Mouse (Mus musculus): ENCODE results near the gene Snx13. TPM values are rescaled to one million over a fixed set of nuclear protein-coding genes. Genes with fewer than 3 reads are reported as not detected.
A peak's percentile ranks its signal among the peaks of the same experiment; 100 is the strongest.

Snx13 gene
- total RNA-seq (2021): 10 to 100 TPM; 58.8 to 69.4 TPM
- long read RNA-seq, experiment 1, full-length matches to known transcripts: 24 of 62 reads
- long read RNA-seq, experiment 1, partial matches to known transcripts: 6 of 62 reads
- long read RNA-seq, experiment 1, other reads (novel, unspliced or antisense): 32 of 62 reads
- long read RNA-seq, experiment 2, full-length matches to known transcripts: 9 of 24 reads
- long read RNA-seq, experiment 2, partial matches to known transcripts: 1 of 24 reads
- long read RNA-seq, experiment 2, other reads (novel, unspliced or antisense): 14 of 24 reads

DNA sequence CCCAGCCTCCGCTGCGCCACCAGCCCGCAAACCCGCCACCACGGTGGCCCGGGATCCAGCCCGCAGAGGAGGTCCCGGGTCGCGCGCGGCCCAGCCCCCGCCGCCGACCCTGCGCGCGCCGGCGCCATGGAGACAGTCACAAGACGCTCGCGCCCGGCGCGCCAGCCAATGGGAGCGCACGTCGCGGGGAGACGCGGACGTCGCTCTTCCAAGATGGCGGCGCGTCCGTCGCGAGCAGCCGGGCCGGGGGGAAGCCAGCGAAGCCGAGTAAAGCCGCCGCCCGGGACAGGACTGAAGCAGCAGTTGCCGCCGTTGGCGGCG, at the start of gene Snx13:
Gene Snx13 (plus strand): TSS at position 188 of the 321 bp plus-strand sequence.
- DNase-seq: peak; percentile 91 to 94

DNA sequence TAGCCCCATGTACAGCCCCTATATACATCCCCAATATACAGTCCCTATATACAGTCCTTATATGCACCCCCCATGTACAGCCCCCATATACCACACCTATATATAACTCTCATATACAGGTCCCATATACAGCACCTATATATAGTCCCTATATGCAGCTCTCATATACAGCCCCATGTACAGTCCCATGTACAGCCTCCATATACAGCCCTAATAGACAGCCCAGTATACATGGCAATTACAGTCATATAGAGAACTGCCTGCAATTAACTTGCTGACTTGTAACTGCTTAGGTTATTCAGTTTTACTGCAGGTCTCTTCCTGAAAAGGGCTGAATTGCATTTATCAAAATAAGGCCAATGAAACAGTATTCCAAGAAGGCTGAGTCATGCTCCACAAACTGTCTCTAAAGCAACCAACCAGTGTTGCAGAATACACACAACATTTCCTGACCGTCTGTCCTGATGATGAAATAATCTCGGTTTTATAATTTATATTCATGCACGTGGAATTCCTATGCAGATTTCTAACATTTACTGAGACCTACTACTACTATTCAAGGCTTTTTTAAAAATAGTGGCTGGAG, 49.3 kb upstream of the Snx13 start:
- no peak for DNase-seq

DNA sequence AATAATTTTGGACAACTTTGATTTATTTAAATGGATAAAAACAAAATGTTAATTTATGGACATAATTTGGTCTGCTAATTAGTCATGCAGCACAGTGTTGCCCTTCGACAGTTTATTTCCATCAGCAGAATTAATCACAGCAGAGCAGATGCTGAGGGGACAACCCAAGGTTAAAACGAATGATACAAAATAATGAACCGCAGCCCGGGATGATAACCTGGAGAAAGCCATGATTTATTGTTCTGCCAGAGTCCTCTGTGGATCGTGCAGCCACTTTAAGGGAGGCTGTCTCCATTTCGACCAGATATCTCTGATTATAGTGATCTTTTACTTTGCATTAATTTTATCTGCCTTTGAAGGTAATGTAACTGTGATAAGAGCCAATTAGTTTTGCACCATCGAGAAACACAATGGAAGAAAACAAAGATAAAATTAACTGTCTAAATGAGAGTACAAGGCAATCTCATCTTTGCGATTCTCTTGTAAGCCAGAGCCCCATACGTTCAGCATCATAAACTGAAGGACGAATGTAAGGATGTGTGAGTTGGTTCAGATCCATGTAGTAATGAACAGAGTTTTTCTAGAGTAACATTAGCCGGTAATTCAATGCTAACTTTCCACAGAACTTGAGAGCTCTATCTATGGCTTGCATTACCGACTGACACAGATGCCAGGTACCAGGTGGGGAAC, 48.1 kb upstream of the Snx13 start:
- DNase-seq: no peak

DNA sequence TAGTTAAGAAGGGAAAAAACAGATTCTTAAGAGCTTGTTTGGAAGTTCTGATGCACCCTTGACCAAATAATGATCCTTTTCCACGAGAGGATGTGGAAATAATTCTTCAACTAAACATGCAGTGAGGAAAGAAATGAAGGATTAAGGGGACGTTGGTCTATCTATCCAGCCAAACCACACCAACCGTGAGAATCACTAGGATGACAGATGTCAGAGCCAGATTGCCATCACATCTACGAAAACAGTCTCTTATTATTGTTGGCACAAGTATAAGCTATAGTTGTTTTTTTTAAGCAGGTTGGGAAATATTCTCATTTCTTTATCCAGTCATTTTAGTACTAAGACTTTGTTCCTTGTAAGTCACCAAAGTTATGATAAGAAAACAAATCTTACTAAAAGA, 46.7 kb upstream of the Snx13 start:
- DNase-seq: no peak

DNA sequence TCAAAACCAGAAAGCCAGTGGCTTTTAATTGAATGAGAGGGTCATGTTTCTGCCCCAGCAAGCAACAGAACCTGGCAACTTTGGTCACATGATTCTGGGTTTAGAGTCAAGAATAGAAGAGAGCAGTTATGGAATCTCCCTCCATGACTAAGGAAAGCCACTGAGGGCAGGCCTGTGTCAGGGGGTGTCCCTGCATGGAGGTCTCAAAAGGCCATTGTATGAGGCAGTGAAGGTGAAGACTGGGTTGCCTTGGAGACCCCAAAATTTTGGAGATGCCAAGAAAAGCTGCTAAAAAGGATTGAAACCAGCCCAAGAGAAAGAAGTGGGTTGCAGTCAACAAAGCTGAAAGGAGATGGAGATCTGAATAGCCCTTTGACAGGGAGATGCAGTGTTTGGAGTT, 41.2 kb upstream of the Snx13 start:
- DNase-seq: no peak

DNA sequence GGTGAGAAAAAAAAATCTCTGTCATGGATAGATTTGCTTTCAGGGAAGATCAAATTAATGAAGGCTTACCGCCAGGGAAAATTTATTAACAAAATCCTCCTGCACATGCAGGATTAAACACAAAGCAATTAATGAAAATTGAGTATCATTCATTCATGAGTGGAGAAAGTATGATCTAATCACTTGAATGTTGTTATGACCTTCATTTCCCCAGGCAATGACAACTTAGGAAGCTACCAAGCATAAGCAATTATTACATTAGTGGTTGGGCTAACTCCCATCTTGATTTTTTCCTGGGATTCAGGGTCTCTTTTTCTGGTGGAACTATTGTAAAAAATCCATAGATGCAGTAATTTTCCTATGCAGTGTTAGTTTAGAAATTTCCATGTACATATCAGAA, 39.1 kb upstream of the Snx13 start:
- no peak for DNase-seq

DNA sequence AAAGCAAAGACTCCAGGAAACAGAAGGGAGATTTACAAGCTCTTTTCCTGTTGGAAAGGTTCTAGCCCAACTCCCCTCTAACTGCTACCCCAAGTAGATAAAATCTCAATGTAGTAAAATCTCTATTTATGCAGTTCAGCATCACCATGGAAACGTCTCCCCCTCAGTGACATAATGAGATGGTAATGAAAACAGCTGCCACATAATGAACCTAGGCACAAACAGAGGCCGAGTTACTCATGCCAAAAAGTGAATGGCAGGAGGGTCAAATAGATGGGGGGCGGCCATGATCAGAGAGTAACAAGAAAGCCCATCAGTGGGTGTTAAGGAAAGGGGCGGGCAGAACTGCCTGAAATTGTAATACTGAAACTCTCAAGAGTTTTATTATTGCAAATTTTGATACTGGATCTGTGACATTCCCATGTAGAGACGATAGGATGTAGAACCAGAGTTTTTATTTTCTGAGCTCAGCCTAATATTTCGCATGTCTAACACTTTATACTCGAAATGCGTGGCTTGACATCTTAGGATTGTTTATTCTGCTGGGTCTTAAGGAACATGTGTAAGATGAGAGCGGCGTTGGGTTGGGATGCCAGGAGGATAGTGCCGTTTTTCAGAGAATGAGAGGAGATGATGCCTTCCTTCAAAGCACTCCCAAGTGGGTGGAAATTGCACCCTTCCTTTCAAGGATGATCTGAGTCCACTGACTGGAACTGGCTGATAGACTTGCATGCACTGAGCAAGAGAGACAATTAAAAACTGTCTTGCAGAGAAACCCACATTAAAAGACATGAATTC, 38.4 kb upstream of the Snx13 start:
- no peak for DNase-seq

DNA sequence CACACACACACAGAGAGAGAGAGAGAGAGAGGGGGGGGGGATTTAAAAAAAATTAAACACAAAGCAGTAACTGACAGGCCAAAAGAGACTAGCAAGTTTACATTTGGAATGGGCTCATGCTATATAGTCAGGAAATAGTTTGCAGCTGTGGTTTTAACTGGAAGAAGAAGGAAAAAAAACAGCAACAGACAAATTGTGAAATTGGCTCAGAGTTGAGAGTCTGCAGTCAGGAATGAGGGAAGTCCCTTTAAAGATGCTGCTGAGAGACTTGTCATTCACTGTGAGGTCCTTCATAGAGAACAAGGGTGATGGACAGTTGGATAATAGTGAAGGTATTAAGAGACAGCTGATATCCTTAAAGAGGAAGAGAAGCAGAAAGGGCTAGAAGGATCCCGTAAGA, 35.5 kb upstream of the Snx13 start:
- DNase-seq: no peak

DNA sequence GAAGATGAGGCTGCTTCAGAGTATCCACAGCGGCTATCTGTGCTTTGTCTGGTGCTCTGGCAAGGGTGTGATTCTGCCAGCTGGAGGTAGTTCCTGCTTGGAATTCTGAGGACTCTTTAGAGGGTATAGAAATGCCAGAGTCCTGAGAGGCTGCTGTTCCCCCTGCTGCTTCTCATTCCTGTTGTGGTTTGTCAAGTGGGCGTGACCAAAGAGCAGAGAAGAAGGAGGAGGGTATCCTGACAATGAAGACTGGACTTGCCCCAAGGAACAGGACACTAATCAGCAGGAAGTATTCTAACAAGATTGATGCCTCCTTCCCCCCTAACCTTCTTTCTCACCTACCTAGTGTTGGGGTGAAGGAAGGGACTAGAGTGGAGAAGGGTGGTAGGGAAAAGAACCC, 33.0 kb upstream of the Snx13 start:
- no peak for DNase-seq

DNA sequence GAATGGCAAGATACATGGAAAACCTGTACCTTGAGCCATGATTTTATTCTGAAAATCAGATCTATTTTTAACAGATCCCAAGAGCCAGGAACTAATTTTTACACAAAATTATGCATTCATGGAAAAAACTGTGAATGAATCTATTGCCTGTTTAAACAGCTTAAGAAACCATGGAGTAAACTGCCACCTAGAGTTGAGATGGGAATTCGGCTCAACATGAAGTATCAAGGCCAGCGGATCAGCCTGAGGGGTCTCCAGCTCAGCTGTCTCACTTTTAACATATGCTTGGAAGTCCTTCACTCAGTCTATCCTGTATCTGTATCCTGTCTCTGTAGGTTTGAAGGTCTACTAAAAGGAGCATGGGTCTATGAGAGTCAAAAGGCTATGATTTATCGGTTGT, 30.9 kb upstream of the Snx13 start:
- DNase-seq: no peak

DNA sequence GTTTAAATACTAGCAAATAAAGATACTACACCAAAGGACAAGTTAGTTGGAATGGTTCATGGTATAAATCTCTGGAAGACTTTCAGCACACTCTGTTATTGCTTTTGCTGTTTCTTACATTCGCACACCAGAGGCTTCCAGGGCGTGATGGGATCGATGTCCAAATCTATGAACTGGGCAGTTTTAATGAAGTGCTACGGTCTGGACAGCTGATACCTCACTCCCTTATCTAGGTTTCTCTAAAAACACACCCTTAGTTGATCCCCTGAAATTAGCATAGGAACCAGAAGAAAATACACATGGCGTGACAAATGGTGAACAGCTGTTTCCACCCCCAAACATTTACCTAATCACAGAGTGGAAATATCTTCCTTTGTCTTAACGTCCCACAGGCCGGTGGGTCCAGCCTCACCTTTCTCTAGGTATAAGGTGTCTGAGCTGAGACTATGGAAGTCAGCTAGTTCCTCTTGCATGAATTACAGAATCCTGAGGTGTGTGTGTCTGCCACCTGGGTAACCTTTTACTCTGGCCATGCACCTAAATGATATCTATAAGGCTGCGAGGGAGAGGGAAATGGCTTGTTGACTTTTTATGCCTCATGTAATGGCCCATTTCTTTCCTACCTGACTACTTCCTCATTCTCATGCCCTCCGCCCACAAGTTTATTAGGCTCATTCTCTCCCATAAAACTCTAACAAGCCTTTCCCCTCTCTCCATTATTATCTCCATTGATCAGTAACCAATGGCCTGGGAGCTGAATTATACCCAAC, 30.3 kb upstream of the Snx13 start:
- DNase-seq: no peak

DNA sequence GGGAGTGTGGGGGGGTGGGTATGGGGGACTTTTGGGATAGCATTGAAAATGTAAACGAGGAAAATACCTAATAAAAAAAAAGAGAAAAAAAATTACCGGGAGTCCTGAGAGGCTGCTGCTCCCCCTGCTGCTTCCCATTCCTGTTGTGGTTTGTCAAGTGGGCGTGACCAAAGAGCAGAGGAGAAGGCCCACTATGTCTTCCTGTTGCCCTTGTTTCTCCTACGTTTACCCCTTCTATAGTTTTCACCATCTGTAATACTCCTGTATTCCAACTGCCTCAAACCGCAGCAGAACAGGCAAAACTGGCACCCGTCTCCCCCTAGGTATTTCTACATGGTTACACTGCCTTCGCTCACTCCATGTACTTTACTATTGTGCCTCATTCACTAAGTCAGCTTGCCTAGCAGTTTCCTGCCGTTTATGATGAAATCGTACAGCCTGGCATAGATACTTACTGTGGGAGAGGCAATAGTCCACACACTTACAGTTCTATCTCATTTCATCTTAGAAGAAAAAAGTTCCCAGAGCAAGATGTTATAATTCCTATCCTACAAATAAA, 28.2 kb upstream of the Snx13 start:
- DNase-seq: no peak

DNA sequence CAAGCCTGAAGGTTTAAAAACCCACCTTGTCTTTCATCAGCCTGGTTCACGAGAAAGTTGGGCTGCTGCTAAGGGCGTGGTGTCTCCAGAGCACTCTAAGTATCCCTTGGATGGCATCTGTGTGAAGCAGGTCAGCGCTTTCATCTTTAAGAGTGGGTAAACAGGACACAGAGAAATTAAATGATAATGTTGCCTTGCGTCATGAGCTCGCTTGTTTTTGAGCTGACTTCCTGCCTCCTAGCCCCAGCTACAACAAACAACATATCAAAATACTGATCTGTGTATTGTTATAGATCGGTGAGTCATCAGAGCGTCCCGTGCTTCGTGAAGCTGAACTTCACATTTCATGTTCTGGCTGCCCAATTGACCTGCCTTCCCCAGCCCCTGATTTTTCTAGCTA, 25.7 kb upstream of the Snx13 start:
- no peak for DNase-seq

DNA sequence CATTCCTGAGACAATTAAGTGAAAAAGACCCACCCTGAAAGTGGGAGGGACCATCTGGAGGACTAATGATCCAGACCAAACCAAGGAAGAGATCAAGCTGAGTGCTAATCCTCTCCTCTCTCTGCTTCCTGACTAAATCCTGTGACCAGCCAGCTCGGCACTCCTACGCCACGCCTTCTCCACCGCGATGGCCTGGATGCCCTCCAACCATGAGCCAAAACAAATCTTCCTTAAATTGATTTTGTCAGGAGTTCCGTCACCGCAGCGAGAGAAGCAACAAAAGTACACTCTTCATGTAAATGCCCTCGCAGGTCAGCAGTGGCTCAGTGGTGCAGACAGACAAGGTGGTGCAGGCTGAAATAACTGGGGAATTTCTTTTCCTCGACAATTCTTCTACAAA, 24.9 kb upstream of the Snx13 start:
- no peak for DNase-seq

DNA sequence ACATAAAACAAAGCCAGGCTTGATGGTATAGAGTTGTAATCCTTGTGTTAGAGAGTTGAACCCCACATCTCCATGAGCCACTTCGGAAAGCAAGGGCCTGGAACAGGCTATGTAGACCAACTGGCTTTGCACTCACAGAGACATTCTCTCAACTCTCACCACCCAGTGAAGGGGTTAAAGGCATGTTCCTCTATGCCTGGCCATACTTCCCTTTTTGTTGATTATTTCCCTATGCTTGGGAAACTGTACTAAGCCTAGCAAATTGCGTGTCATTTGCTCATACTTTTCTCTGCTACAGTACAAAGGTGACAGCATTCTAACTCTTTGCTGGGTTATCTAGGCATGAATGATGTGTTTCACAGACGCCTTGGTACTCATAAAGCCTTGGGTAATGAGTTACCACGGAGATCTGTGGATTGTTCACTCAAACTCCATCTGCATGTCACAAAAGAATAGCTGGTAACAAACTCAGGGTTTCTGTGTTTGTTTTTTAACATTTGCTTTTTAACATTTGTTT, 21.0 kb upstream of the Snx13 start:
- no peak for DNase-seq

DNA sequence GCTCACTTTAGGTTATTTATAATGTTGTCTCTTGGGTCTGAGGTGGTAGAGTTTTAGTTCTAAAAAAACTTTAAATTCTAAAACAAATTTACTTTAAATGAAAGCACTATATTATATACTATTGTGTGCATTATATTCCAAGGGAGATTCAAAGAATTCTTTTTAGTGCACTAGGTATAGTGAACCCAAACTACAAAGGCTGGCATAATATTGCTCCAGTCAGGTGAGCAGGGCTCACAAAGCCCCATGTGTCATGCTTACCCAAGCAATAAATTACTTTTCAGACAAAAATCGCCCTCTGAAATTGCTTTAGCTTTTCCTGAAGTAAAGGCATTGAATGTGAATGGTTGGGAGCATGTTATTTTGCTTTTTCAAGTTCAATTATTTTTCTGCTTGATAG, 19.5 kb upstream of the Snx13 start:
- DNase-seq: no peak

DNA sequence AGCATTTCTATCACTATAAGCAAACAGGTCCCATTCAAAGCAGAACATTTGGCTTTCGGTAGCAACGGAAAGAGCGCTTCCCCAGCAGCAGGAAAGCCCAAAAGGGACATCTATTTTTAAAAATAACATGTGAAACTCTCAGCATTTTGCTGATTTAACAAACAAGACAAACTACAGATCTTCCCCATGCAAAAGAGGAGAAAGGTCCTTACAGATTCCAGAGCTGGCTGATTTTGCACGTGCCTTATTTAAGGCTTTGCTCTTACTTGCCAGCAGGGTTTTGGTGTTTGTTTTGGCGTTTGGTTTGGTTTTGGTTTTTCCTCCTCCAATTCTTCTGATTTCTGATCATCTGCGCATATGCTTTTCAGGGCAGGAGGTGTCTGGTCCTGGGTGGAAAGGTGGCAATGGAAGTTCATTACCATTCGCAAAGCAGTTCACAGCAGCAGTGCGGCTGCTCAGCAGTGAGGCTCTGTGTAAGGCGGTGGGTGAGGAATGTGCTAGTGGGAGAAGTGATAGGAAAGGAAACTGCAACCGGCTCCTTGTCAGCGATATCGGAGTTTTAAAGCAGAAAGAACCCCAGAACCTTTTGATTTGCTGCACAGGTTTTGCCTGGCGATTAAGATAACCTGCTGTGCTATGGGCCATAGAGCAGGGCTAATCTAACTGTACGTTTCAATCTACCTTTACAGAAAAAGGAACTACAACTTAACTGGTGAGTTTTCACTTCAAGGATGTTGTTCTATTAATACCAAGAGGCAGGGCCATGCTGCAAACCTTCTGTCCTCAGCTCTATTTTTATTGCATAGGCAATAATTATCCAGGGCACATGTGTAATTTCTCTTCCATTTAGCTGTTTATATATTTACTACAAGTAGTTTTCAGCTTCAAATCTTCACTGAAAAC, 8.1 kb upstream of the Snx13 start:
- DNase-seq: peak; percentile 56 to 65

DNA sequence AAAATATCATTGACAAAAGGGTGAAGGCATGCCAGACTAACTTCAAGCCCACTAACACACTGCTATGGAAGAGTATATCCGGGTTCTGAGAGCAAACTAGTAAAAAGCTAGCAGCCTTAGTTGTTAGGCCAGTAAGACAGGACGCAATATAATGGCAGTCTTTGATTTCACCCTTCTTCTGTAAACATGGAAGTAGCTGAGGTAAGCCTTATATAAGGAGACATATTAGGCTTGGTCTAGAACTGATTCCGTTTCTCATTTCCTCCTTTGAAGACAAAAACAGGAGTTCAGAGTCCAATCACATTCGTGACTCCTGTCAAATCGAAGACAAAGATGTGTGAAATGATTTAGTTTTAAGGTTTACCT, 7.4 kb upstream of the Snx13 start:
- no peak for DNase-seq

DNA sequence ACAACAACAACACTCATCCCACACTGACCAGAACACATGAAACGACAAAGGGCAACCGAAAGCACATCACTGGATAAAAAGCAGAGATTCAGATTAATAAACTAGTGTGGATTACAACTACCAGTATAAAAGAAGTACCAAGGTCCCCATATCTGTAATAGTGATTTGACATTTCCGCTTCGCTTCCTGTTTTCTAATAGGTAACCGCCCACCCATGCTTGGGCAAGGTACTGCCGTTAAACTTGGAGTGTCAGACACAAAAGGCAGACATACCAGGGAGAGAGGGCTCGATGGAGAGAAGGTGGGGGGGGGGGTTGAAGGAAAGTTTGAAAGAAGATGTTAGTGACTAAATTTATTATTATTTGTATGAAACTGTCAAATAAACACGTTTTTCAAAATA, 5.0 kb upstream of the Snx13 start:
- DNase-seq: no peak

DNA sequence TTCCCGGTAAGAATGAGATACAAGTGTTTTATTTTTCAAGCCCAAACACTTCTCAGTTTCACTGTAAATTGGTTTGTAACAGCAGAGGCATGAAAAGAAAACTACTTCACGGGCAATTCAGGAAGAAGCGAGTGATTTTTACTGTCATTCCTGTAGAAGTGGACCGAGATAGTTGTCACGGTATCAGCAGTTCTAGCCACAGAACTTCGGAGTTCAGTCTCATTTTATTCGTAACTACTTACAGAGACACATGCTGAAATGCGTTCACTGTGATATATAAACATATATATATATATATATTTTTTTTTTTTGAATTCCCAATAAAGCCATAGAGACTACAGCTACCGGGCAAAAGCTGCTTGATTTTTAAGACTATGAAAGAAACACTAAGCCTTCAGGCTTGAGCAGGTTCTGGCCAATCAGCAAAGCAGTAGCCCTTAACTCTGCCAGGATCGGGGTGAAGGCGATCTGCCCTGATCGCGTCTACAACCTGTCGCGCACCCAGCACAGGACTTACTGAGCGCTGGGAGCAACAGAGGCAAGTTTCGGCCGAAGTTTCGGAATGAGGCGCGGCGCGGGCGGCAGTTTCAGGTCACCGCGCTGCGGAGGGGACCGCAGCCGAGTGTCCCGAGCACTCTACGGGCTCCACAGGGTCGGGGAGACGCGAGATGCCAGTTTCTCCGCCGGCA, 532 bp upstream of the Snx13 start:
- no peak for DNase-seq

Measured in heart, adult 18-20 months (tissue).